Mouse (Mus musculus) brain, embryonic 14.5 days (tissue): ENCODE data around the gene Rnft2.

Source experiments
- CTCF ChIP-seq: fragments of 200-500 bp; IDR thresholded peaks from 2 replicates; pipeline ENCODE4 v1.5.1; 2012; ENCODE audit warnings: inconsistent platforms, mild to moderate bottlenecking, moderate library complexity, borderline replicate concordance; ENCODE audit not compliant: insufficient read depth, insufficient read length; ENCODE audit errors: extremely low read depth
- POLR2A ChIP-seq: fragments of 200-500 bp; IDR thresholded peaks from 2 replicates; pipeline ENCODE4 v1.6.1; 2012; ENCODE audit warnings: mild to moderate bottlenecking, inconsistent platforms, borderline replicate concordance; ENCODE audit not compliant: poor library complexity, insufficient read depth, insufficient read length, severe bottlenecking; ENCODE audit errors: extremely low read depth

- TF ChIP-seq CTCF = no peak
- no peak for TF ChIP-seq POLR2A
Observed at GRCm38 (mm10) chr5:118291453-118291852, 46.5 kb upstream of the Rnft2 start.
